Mouse (Mus musculus) hindbrain, embryonic 13.5 days (tissue): Measurements from ENCODE around the gene Chd3. TPM values are rescaled to one million over a fixed set of nuclear protein-coding genes. Genes with fewer than 3 reads are reported as not detected.

Experiments
- ATAC-seq: fragments of 200-750 bp; cut with Nextera tagmentation; 2 replicates; pipeline ENCODE4 v1.8.0; 2017; ENCODE audit warnings: moderate TSS enrichment; ENCODE audit not compliant: low FRiP score
- H3K27ac ChIP-seq: fragments of 300-500 bp; sonication (generic); 2 replicates; pipeline ENCODE4 v1.5.1; 2015; ENCODE audit warnings: inconsistent platforms, mild to moderate bottlenecking, moderate library complexity
- H3K27me3 ChIP-seq: fragments of 300-500 bp; sonication (generic); 2 replicates; pipeline ENCODE4 v1.6.1; 2015; ENCODE audit warnings: mild to moderate bottlenecking, inconsistent platforms
- H3K36me3 ChIP-seq: fragments of 300-500 bp; sonication (generic); 2 replicates; pipeline ENCODE4 v1.6.1; 2015; ENCODE audit warnings: mild to moderate bottlenecking, inconsistent platforms
- H3K4me1 ChIP-seq: fragments of 300-500 bp; sonication (generic); replicated peaks from 2 replicates; pipeline ENCODE4 v1.6.1; 2015; ENCODE audit warnings: inconsistent platforms
- H3K4me2 ChIP-seq: fragments of 300-500 bp; sonication (generic); 2 replicates; pipeline ENCODE4 v1.6.1; 2015; ENCODE audit warnings: inconsistent platforms, mild to moderate bottlenecking, moderate library complexity
- H3K4me3 ChIP-seq: fragments of 300-500 bp; sonication (generic); 2 replicates; pipeline ENCODE4 v1.5.1; 2015; ENCODE audit warnings: mild to moderate bottlenecking, inconsistent platforms
- H3K9ac ChIP-seq: fragments of 300-500 bp; sonication (generic); 2 replicates; pipeline ENCODE4 v1.6.1; 2015; ENCODE audit warnings: mild to moderate bottlenecking, inconsistent platforms
- H3K9me3 ChIP-seq: fragments of 300-500 bp; sonication (generic); 2 replicates; pipeline ENCODE4 v1.6.1; 2016; ENCODE audit warnings: inconsistent platforms
- WGBS: fragments of 180-500 bp; shearing (Covaris S2); methylation state at CpG from one replicate; pipeline ENCODE4 v1.1.7; 2015; 5-methylcytosine and 5-hydroxymethylcytosine counted together
- polyA plus RNA-seq: library from polyadenylated mRNA; unstranded; fragments of >200 nt; fragmentation: Nextera tagmentation; extraction: Ambion mirVana; gene quantifications from 2 replicates; pipeline ENCODE4 v1.2.1, GENCODE M21; 2015

Gene Chd3
- polyA plus RNA-seq, 1 experiment from 2014 or later = 92.4 TPM

DNA sequence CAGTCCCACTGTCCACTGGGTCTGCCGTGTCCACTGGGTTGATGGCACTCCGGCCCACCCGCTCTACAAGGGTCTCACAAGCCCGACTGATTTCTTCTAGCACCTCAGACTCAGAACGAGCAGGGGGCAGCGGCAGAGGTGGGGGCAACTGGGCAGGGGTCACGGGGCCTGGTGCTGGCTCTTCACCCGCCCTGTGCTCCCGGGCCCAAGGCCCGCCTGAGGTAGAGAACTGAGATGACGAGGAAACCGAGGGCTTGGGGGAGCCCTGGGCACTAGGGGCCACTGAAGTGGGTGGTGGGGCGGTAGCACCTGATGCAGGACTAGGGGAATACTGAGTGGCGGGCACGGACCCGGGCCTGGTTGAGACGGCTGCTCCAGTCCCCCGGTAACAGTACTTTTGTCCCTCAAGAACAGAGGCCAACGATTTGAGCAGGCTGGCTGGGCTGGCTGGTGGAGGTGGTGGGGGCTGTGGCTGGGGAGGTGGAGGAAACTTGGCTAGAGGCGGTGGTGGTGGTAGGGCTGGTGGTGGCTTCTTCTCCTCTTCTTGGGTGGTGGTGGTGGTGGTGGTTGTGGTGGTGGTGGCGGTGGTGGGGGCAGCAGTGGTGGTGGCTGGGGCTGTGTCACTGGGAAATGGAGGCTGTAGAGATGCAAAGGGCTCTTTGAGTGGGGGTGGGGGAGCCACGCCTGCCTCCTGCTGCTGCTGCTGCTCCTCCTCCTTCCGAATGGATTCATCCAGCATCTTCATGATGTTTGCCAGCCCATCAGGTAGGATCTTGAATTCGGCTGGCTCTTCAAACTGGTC is 35.6 kb upstream of the Chd3 start:
- H3K4me2 ChIP-seq = no peak overlapping the region
- 89% methylated on average over 22 of the region's 24 CpGs for WGBS
- H3K9me3 ChIP-seq = no peaks in the 10 kb centered on the region
- peaks cover 13% of the 10 kb centered on the region for H3K27me3 ChIP-seq
- peaks cover 83% of the 10 kb centered on the region for H3K36me3 ChIP-seq
- H3K9ac ChIP-seq = no peak overlapping the region
- H3K4me3 ChIP-seq = no peak overlapping the region
- peaks cover 31% of the 10 kb centered on the region for H3K4me1 ChIP-seq
- H3K27ac ChIP-seq = no peak overlapping the region
- no peak for ATAC-seq

DNA sequence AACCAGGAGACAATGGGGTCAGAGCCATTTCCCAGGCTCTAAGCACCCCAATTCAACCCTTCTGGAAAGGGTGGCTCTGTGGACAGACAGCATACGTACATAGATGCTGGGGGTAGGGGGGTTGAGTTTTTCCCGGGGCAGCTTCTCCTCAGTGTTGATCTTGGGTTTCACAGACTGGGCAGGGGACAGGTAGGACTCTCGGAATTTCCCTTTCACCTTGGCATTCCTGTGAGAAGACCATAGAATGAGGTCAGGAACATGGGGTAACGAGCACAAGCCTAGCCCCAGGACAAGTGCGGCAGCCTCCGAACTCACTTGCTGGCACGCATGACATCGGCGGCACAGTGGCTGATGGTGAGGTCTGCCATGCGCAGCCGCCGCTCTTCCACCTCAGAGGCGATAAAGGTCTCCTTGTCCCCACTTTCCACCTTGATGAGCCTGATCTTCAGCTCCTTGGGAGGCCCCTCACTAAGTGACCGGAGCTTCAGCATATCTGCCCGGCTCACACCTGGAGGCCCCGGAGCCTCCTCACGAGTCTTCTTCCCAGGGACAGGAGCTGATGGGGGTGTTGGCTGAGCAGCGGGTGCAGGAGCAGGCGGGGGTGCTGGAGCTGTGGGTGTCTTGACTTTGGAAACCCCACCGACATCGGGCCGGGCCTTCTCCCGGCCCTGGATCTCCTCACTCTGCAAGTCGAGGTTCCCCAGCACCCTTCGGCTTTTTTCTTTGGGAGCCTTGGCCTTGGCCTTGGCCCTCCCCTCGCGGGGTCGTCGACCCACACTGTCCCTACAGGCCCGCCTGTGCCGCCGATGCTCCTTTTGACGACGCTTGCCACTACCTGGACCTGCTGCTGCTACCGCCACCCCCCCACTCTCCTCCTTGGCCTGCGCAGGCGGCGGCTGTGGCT is 34.7 kb upstream of the Chd3 start:
- H3K4me2 ChIP-seq = no peak overlapping the region
- H3K27me3 ChIP-seq = peaks cover 19% of the 10 kb centered on the region
- no peak overlapping the region for H3K9ac ChIP-seq
- H3K9me3 ChIP-seq = no peaks in the 10 kb centered on the region
- H3K36me3 ChIP-seq = peaks cover 87% of the 10 kb centered on the region
- 92% methylated on average over 38 of the region's 38 CpGs for WGBS
- H3K4me3 ChIP-seq = no peak overlapping the region
- ATAC-seq = no peak
- no peak overlapping the region for H3K27ac ChIP-seq
- H3K4me1 ChIP-seq = peaks cover 30% of the 10 kb centered on the region

DNA sequence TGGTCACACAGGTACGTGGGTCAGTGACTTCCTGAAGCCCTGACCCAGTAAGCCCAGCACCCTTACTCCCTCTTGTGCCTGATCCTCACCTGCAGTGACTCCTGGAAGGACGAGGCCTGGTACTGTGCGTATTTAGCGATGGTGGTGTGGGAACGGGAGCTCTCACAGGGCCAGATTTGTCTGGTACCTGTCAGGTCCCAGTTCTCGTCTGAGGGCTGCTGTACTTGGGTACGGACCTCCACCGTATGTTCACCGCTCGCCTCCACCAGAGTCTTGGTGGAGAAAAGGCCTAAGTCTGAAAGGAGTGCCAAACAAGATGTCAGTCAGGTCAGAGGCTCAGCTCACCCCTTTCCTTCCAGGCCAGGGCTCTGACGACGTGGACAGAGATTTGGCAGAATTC is 32.8 kb upstream of the Chd3 start:
- no peak overlapping the region for H3K27ac ChIP-seq
- WGBS = 89% methylated on average over 12 of the region's 12 CpGs

DNA sequence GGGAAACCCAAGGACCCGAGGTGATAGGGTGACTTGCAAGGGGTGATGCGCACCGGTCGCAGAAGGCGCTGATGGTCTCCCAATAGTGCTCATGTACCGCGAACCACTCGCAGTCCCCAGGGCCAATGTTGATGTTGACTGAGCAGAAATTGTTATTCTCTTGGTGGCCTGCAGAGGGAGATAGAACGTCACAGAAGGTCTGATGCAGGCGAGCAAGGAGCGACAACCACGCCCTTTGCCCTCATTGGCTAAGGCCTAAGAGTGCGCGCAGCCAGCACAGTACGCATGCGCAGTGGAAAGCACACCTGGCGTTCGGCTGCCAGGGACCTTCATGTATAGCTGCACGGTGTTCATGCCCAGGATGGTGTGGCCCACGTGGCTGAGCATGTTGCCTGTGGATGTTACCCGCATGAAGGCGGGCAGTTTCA is 32.0 kb upstream of the Chd3 start:
- Histone ChIP-seq H3K9me3 (no peaks in the 10 kb centered on the region), H3K4me1 (peaks cover 34% of the 10 kb centered on the region), H3K36me3 (peaks cover 84% of the 10 kb centered on the region), H3K9ac (no peak overlapping the region), H3K27me3 (peaks cover 27% of the 10 kb centered on the region), H3K27ac (peak overlapping the region; percentile 52; the same call in 1 of the 2 replicates), H3K4me3 (peak overlapping the region; percentile 8; the same call in 1 of the 2 replicates), H3K4me2 (no peak overlapping the region)
- peak; percentile 65 for ATAC-seq
- 18% methylated on average over 22 of the region's 22 CpGs for WGBS

More for the DNA sequence above, 32.8 kb upstream of the Chd3 start:
- H3K9ac ChIP-seq = no peak overlapping the region
- no peak for ATAC-seq
- H3K4me3 ChIP-seq = no peak overlapping the region
- H3K4me2 ChIP-seq = no peak overlapping the region
- peaks cover 27% of the 10 kb centered on the region for H3K27me3 ChIP-seq
- peaks cover 92% of the 10 kb centered on the region for H3K36me3 ChIP-seq
- peaks cover 27% of the 10 kb centered on the region for H3K4me1 ChIP-seq
- H3K9me3 ChIP-seq = no peaks in the 10 kb centered on the region

DNA sequence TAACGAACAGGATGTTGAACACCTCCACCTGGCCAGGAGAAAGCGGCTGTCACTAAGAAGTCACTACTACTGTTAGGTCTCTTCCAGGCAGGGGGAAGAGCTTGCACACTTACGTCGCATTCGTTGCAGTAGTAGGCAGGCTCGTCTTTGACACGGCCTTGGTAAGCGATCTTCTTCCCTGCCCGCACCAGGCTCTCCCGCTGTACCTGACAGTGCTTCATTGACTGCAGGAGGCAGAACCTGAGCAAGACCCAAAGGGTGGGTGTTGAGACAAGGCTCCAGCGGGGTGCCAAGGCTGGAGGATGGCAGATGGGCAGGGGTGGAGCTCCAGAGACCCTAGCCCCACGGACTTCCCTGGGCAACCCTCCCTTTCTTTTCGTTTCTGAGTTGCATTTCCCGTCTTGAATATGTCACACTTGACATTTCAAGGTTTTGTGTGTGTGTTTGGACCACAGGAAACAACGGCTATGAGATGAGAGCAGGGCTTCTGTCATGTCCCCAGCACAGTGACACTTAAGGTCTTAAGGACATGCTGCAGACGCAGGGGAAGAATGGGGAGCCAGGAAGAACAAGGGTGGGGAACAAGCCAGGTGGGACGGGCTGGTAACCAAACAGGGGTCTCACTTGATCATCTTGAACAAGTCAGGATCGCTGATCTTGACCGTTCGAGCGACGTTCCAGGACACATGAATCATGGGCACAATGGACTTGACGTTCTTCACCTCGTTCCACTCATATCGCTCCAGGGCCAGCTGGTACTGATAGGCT is 31.1 kb upstream of the Chd3 start:
- H3K9ac ChIP-seq = peak overlapping the region; percentile 51; the same call in 1 of the 2 replicates
- ATAC-seq = no peak
- peaks cover 75% of the 10 kb centered on the region for H3K36me3 ChIP-seq
- H3K4me1 ChIP-seq = peaks cover 37% of the 10 kb centered on the region
- no peaks in the 10 kb centered on the region for H3K9me3 ChIP-seq
- H3K27ac ChIP-seq = no peak overlapping the region
- H3K4me2 ChIP-seq = no peak overlapping the region
- 75% methylated on average over 25 of the region's 25 CpGs for WGBS
- H3K27me3 ChIP-seq = peaks cover 27% of the 10 kb centered on the region
- H3K4me3 ChIP-seq = 0 out of 2 replicates have a peak overlapping the region, but pooled peaks have one; percentile 7

DNA sequence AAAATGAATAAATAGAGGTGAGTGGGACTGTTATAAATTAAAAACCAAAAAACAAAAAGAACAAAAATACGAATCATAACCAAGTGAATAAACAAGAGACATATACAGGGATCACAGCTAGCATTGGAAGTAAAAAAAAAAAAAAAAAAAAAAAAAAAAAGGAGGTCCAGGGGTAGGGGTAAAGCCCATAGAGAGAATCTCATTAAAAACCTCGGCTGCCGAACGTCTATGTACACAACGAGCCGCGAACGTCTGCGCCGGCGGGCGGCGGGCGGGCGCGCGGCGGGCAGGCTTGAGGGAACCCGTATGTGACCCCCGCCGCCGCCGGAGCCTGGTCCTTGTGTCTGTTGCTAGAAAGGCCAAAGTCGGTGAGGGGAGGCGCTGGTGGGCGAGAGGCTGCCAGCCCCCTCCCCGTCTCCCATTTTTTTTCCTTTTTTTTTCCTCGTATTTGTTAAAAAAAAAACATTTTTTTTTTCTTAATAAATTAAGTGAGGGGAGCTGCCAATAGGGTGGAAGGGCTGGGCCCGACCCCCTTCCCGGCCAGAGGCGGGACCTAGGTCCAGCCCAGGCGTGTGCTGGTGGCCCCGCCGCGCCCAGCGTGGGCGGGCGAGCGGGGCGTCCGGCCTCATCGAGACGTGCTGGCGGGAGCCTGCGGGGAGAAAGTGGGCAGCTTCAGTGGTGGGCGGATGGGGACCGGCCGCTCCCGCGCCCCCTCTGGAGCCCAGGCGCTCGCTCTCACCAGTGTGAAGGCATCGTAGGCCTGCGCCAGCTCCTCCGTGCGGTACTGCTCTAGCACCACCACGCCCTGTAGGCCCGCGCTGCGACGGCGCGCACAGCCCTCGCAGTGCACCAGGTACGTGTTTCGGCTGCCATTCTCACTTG is 30.2 kb upstream of the Chd3 start:
- no peak for ATAC-seq
- Histone ChIP-seq H3K9me3 (no peaks in the 10 kb centered on the region), H3K27ac (no peak overlapping the region), H3K4me1 (peaks cover 38% of the 10 kb centered on the region), H3K27me3 (peaks cover 27% of the 10 kb centered on the region), H3K4me2 (no peak overlapping the region; the same call in 1 of the 2 replicates), H3K36me3 (peaks cover 67% of the 10 kb centered on the region), H3K4me3 (peak overlapping the region; percentile 7; the same call in 1 of the 2 replicates), H3K9ac (0 out of 2 replicates have a peak overlapping the region, but pooled peaks have one; percentile 51)
- 16% methylated on average over 66 of the region's 66 CpGs for WGBS

DNA sequence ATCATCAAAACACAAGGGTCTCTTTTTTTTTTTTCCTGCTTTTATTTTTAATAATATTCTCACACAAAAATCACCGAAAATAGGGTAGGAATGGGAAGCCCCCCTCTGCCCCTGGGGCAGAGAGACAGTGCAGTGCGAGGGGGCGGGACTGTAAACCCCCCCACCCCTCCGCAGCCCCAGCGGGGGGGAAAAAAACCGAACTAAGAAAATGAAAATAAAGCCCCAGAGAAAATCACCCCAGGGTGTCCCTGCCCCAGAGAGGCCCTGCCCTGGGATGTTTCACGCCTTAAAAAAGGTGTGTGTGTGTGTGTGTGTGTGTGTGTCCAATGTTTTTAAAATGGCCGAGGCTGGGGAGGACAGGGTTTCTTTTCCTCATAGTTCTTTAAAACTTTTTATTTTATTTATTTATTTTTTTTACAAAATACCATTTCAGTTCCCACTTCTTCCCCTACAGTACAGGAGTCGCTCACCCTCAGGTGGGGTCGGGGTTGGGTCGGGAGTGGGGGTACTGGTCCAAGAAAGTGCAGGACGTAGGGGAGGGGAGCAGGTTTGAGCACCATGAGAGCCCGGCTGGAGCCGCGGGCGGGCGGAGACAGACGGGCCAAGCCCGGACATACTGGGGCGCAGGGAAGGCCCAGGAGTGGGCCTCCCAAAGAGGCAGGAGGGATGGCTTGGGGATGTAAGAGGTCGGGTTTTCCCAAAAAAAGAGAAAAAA is 29.4 kb upstream of the Chd3 start:
- 18% methylated on average over 21 of the region's 21 CpGs for WGBS
- H3K27ac ChIP-seq = peak overlapping the region; percentile 67; the same call in 1 of the 2 replicates
- peaks cover 42% of the 10 kb centered on the region for H3K4me1 ChIP-seq
- H3K9ac ChIP-seq = 0 out of 2 replicates have a peak overlapping the region, but pooled peaks have one; percentile 87
- no peak overlapping the region for H3K4me3 ChIP-seq
- H3K4me2 ChIP-seq = peak overlapping the region; percentile 80
- H3K27me3 ChIP-seq = peaks cover 27% of the 10 kb centered on the region
- no peaks in the 10 kb centered on the region for H3K9me3 ChIP-seq
- peaks cover 59% of the 10 kb centered on the region for H3K36me3 ChIP-seq
- no peak for ATAC-seq

DNA sequence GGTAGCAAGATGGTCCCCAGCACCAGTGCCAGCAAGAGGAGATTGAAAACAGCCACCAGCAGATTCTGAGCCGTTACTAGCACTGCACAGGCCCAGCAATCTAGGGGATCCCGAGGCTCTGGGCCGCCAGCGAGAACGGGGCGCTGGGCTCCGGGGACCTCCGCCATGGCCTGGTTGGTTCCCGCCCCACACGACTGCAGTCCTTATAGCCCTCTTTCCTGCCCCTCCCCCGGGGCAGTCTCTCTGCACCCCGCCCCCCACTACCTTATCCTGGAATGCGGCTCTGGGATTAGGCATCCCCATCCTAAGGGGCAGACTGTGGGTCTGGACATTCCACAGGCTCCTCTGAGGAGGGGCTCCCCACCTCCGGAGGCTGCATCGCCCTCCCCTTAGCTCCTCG is 28.9 kb upstream of the Chd3 start, which contains the start of gene Tmem88:
Tmem88 (minus strand) TSS at position 176 of the 400 bp plus-strand sequence.
- peaks cover 42% of the 10 kb centered on the region for H3K4me1 ChIP-seq
- H3K27me3 ChIP-seq = peaks cover 27% of the 10 kb centered on the region
- peak within 1 kb of the TSS; percentile 66 for H3K4me3 ChIP-seq
- no peaks in the 10 kb centered on the region for H3K9me3 ChIP-seq
- peaks cover 53% of the 10 kb centered on the region for H3K36me3 ChIP-seq
- peak within 1 kb of the TSS; percentile 80 for H3K4me2 ChIP-seq
- peak within 1 kb of the TSS; percentile 98 for H3K27ac ChIP-seq
- ATAC-seq = no peak
- H3K9ac ChIP-seq = peak within 1 kb of the TSS; percentile 87
- 5% methylated on average over 16 of the region's 16 CpGs for WGBS

DNA sequence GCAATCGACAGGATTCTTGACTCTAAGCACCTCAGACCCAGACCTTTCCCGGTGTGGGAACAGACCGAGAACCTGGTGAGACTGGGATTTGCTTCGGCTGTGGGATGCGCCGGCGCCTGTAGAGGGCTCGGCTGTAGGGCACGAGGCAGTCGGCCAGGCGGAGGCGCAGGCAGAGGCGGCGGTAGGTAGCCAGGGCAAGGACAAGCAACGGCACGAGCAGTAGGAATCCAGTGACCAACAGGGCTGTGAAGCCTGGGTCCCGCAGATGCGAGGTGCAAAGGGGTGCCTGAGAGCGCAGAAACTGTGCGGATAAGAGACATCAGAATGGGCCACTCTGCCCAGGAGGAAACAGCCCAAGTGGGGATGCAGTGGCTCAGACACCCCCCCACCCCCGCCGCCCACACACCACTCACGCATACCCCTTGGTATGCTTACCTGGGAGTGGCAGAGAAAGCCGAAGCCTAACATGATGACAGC is 28.4 kb upstream of the Chd3 start:
- H3K36me3 ChIP-seq = peaks cover 48% of the 10 kb centered on the region
- peak overlapping the region; percentile 87 for H3K9ac ChIP-seq

DNA sequence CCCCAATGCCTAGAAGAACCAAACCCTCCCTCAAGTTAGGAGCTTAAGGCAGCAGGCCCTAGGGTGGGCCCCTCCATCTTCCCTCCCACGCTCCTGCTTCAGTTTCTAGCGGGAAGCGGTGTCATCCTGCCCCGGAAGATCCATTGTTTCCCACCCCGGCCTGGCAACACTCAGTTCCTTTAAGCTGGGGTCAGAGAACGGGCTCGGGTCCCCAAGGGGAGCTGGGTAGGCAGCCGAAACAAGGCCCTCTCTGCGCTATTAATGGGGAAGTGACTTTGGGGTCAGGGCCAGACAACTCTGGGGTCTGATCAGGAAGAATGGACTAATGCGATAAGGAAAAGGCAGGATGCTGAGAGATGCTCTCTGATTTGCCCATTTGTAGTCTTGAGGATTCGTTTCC is 27.6 kb upstream of the Chd3 start:
- peak overlapping the region; percentile 80 for H3K4me2 ChIP-seq
- WGBS = 22% methylated on average over 11 of the region's 11 CpGs
- H3K9me3 ChIP-seq = no peaks in the 10 kb centered on the region
- peaks cover 27% of the 10 kb centered on the region for H3K27me3 ChIP-seq
- peak overlapping the region; percentile 87 for H3K9ac ChIP-seq
- peaks cover 40% of the 10 kb centered on the region for H3K36me3 ChIP-seq
- peak overlapping the region; percentile 98 for H3K27ac ChIP-seq
- H3K4me1 ChIP-seq = peaks cover 42% of the 10 kb centered on the region
- ATAC-seq = no peak
- peak overlapping the region; percentile 66 for H3K4me3 ChIP-seq

More for the DNA sequence above, 28.4 kb upstream of the Chd3 start:
- H3K4me3 ChIP-seq = peak overlapping the region; percentile 66
- no peaks in the 10 kb centered on the region for H3K9me3 ChIP-seq
- 12% methylated on average over 24 of the region's 24 CpGs for WGBS
- H3K4me1 ChIP-seq = peaks cover 42% of the 10 kb centered on the region
- peaks cover 27% of the 10 kb centered on the region for H3K27me3 ChIP-seq
- H3K27ac ChIP-seq = peak overlapping the region; percentile 67
- H3K4me2 ChIP-seq = peak overlapping the region; percentile 80
- no peak for ATAC-seq
